Mouse (Mus musculus): ENCODE data around the gene Scd2. TPM values are rescaled to one million over a fixed set of nuclear protein-coding genes. Genes with fewer than 3 reads are reported as not detected.

Scd2 gene
- polyA plus RNA-seq, 1 experiment from 2014 or later = 290 TPM

GRCm38 (mm10) chr19:44349689-44350088, 56.2 kb downstream of the Scd2 start:
- no peaks in the 10 kb centered on the region for H3K4me1 ChIP-seq (replicated peaks; ENCODE audit: control insufficient read depth, insufficient read depth, low read length)
- no peaks in the 10 kb centered on the region for H3K27me3 ChIP-seq (replicated peaks; ENCODE audit: control insufficient read depth, insufficient read depth, low read length)
- no peak overlapping the region for H3K4me3 ChIP-seq (replicated peaks; ENCODE audit: low read length)
- no peak overlapping the region for H3K4me2 ChIP-seq (ENCODE audit: low read length)
- ATAC-seq = no peak
- H3K9me3 ChIP-seq (ENCODE audit: control insufficient read depth, low read length) = no peaks in the 10 kb centered on the region
- H3K36me3 ChIP-seq (ENCODE audit: control insufficient read depth, insufficient read depth) = no peaks in the 10 kb centered on the region
- H3K27ac ChIP-seq (ENCODE audit: low read length) = no peak overlapping the region
- 87% methylated on average over 8 of the region's 8 CpGs for WGBS
- no peak overlapping the region for H3K9ac ChIP-seq (replicated peaks; ENCODE audit: low read depth, low read length)

GRCm38 (mm10) chr19:44351756-44352155, 58.3 kb downstream of the Scd2 start:
- no peaks in the 10 kb centered on the region for H3K4me1 ChIP-seq (replicated peaks; ENCODE audit: control insufficient read depth, insufficient read depth, low read length)
- H3K9ac ChIP-seq (replicated peaks; ENCODE audit: low read depth, low read length) = no peak overlapping the region
- no peak overlapping the region for H3K4me3 ChIP-seq (replicated peaks; ENCODE audit: low read length)
- no peak for ATAC-seq
- H3K4me2 ChIP-seq (ENCODE audit: low read length) = no peak overlapping the region
- 81% methylated on average over 7 of the region's 7 CpGs for WGBS
- H3K27ac ChIP-seq (ENCODE audit: low read length) = no peak overlapping the region
- no peaks in the 10 kb centered on the region for H3K9me3 ChIP-seq (ENCODE audit: control insufficient read depth, low read length)
- no peaks in the 10 kb centered on the region for H3K36me3 ChIP-seq (ENCODE audit: control insufficient read depth, insufficient read depth)
- no peaks in the 10 kb centered on the region for H3K27me3 ChIP-seq (replicated peaks; ENCODE audit: control insufficient read depth, insufficient read depth, low read length)

Small RNA genes lying within 50 kb of the gene (microRNA-seq; reads per million reads assigned to microRNA genes)
- gene Mir5114 = 0.62 reads per million

Other genes starting within 250 kb of the Scd2 start
- 20.8 and 23.5 TPM in 2 replicates for gene Erlin1, start 223.9 kb upstream of the Scd2 start, polyA plus RNA-seq (2015; fragmentation: Nextera tagmentation; extraction: Ambion mirVana)
- gene Chuk, start 186.2 kb upstream of the Scd2 start, polyA plus RNA-seq (2015; fragmentation: Nextera tagmentation; extraction: Ambion mirVana) = 61.7 and 72.4 TPM in 2 replicates
- gene Cwf19l1, start 157.8 kb upstream of the Scd2 start, polyA plus RNA-seq (2015; fragmentation: Nextera tagmentation; extraction: Ambion mirVana) = 39.7 and 44.0 TPM in 2 replicates
- gene Bloc1s2, start 147.2 kb upstream of the Scd2 start, polyA plus RNA-seq (2015; fragmentation: Nextera tagmentation; extraction: Ambion mirVana) = 150 and 152 TPM in 2 replicates
- not detected in 2 replicates for gene Pkd2l1, start 101.2 kb upstream of the Scd2 start, polyA plus RNA-seq (2015; fragmentation: Nextera tagmentation; extraction: Ambion mirVana)
- gene Scd3, start 90.4 kb upstream of the Scd2 start, polyA plus RNA-seq (2015; fragmentation: Nextera tagmentation; extraction: Ambion mirVana) = 1.8 and 2.1 TPM in 2 replicates
- gene Scd4, start 39.4 kb downstream of the Scd2 start, polyA plus RNA-seq (2015; fragmentation: Nextera tagmentation; extraction: Ambion mirVana) = 0.07 and 0.16 TPM in 2 replicates
- 3.6 and 5.0 TPM in 2 replicates for gene Scd1, start 114.2 kb downstream of the Scd2 start, polyA plus RNA-seq (2015; fragmentation: Nextera tagmentation; extraction: Ambion mirVana)
- 1.6 and 2.0 TPM in 2 replicates for gene Wnt8b, start 199.8 kb downstream of the Scd2 start, polyA plus RNA-seq (2015; fragmentation: Nextera tagmentation; extraction: Ambion mirVana)

Data from forebrain, embryonic 16.5 days (tissue).